Mouse (Mus musculus) lung, adult 18-20 months (tissue): ENCODE results near the gene Trim43a.
"Not testable (repeated sequence)": the region's sequence is repeated elsewhere in the genome, so short reads cannot be mapped to it uniquely, and the experiment has no call there.

ENCODE experiments used
- DNase-seq, 2 experiments: peaks; one replicate each; pipeline ENCODE4 v3.0.0; 2022; ENCODE audit warnings: mixed read lengths in 2 of 2

Gene Trim43a

DNA sequence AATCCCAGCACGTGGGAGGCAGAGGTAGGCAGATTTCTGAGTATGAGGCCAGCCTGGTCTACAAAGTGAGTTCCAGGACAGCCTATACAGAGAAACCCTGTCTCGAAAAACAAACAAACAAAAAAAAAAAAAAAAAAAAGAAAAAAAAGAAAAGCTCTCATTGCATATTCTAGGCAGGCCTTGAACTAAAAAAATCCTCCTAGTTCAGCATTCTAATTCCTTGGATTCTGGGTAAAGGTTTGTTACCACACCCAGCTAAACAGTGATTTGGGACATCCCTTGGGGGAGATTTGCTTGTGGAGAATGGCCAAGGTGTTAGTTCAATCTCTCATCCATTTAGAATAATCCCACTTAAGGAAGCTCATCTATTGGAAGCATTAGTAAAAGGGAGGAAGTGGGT lies at the start of gene Trim43a:
Trim43a (plus strand) TSS at position 301 of the 400 bp plus-strand sequence.
- DNase-seq: not testable (repeated sequence)

- no peak for DNase-seq
Observed at GRCm38 (mm10) chr9:88534093-88534492, 46.6 kb upstream of the Trim43a start.

DNA sequence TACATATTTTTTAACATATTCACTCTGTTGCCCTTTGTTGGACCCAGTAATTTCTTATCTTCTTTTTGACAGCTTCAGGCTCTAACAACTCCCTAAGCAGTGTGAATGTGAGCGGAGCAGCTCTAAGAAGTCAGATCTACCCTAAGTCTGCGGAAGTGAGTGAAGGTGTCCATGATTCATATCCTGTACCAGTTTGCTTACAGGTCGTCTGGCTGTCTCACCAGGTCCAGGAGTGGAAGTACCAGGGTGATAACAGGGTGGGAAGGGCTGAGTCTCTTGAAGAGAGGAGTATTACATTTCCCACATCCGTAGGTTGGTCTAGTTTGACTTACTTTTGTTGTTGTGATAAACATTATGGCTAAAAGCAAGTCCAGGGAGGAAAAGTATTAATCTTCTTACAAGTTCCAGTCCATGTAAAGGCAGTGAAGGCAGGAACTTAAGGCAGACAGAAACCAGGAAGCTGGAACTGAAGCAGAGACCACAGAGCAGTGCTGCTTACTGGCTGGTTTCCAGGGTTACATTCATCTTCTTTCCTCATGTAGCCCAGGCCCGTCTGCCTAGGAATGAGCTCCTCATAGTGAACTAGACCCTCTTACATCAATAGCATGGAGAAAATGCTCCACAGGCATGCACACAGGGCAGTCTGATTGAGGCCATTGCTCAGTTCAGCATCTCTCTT lies 41.0 kb upstream of the Trim43a start:
- DNase-seq: no peak

GRCm38 (mm10) chr9:88542816-88543215 lies 37.9 kb upstream of the Trim43a start:
- no peak for DNase-seq

GRCm38 (mm10) chr9:88545534-88545933 lies 35.2 kb upstream of the Trim43a start:
- DNase-seq: no peak

- DNase-seq: peak; percentile 21 to 62
Observed at GRCm38 (mm10) chr9:88546166-88546565, 34.5 kb upstream of the Trim43a start.

DNA sequence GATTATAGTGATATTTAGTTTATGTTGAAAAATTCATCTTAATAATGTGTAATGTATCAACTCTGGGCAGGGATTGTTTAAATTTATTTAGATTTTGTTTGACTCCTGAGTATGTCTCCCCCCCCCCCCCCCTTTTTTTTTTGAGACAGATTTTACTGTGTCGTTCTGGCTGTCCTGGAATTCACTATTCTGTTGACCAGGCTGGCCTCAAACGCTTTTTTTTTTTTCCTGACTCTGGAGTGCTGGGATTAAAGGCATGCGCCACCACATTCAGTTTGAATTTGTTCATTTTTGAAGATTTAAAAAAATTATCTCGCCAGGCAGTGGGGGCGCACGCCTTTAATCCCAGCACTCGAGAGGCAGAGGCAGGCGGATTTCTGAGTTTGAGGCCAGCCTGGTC lies 34.0 kb upstream of the Trim43a start:
- no peak for DNase-seq

DNA sequence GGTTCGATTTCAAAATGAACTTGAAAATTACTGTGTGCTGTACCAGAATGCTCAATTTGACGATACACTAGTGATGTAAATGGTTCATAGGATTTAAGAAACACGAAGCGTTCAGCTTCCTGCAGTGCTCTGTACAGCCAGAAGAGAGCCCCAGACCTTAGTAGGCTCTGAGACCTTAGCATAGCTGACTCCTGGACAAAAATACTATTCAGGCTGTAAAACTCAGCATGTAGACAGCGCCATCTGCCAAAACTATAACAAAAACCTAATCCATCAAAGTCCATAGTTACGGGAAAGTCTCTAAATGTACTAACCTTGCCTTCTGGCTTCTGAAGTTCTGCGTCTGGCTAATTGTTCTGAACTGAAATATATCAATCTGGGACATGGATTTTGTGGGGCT lies 33.4 kb upstream of the Trim43a start:
- DNase-seq: peak in 1 of 2 experiments; percentile 38

DNA sequence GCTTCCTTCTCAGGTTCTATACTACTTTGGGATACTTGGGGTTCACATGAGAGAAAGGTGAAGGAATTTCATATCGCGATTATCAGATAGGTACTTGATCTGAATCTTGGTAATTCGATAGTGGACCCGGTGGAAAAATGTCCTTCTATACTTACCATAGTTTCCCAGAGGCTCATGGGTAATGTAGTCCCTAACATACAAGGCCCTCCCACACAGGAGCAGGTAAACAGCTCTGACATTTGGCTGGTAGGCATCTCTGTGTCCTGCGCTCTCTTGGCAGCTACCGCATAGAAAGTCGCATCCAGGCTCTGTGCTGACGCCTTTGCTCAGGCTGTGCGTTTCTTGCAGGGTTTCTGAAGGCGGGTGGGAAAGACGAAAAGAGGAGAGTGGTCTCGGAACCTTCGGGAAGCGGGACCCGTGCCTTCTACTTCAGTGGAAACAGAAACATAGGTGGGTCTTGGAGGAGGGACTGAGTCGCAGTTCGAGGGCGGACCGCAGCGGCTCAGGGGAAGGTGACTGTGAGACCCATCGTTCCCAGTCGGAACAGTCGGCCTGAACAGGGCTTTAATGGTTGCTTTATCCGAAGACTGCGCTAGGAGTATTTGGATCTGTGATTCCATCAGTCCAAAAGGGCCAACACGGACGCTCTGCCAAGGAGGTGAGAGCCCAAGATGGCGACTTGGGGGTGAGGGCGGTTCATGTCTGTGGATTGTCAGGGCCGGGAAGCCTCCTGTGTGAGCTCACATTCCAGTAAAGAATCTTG lies 32.7 kb upstream of the Trim43a start, which contains the start of gene Zfp949:
Zfp949 (plus strand) TSS at position 170 of the 763 bp plus-strand sequence.
- peak; percentile 69 to 82 for DNase-seq

- no peak for DNase-seq
Observed at GRCm38 (mm10) chr9:88548614-88548945, 32.1 kb upstream of the Trim43a start.

GRCm38 (mm10) chr9:88553071-88553470 lies 27.6 kb upstream of the Trim43a start:
- no peak for DNase-seq

DNA sequence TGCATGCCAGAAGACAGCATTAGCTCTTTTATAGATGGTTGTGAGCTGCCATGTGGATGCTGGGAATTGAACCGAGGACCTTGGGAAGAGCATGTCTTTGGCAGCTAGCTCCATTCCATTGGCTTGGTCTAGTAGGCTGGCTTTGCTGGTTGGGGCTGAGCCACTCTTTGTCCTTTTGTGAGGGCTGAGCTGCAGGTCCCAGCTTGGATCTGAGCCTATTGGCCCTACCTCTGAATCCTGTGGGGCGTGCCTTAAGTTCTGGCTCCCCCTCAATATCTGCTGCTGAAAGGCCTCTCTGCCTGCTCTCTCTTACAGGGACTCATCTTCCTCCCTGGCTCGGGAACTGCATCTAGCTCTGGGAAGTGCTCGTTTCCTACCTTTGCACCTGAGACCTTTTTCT lies 22.5 kb upstream of the Trim43a start:
- DNase-seq: no peak

DNA sequence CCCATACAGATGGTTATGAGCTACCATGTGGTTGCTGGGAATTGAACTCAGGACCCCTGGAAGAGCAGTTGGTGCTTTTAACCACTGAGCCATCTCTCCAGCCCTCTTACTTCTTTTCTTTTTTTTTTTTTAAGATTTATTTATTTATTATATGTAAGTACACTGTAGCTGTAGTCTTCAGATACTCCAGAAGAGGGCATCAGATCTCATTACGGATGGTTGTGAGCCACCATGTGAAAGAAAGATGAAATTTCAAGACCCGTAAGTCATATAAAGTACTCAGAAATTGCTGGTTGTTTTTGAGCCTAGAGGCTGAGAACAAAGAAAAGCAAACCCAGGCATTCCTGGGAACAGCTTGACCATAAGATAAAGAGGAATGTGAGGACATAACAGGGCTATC lies 19.2 kb upstream of the Trim43a start:
- DNase-seq: not testable (repeated sequence)

DNA sequence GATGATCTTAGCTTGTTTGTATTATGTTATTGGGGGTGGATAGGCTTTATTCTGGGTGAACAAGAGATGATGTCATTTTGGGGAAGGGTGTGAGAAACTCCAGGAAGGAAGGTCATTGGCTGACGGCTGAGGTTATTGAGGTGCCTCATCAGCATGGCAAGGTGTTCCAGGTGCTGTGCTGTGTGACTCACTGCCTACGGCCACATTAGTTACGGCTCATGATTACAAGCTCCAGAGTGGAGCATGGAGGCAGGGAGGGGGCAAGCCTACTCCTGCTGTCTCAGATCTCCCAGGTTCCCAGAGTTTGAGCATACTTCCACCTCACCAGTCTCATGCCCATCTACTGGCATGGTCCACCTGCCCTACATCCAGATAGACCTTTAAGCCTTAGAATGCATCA lies 10.2 kb upstream of the Trim43a start:
- DNase-seq: not testable (repeated sequence)

DNA sequence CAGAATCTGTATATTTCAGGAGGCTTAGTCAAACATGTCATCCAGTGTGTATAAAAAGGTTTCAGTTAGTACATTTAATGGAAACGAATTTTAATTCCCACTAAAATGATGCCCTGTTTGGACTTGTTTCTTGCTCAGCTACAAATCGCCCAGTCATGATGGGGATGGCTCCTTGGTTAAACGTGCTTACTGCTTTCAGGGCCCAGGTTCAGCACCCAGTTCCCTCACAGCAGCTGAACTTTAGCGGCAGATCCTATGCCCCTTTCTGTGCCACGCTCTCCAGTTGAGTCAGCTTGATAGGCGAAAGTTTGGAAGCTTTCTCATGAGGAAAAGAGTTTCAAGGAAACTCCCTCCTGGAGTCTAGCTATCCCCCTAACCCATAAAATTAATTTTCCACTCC lies 13.0 kb downstream of the Trim43a start:
- not testable (repeated sequence) for DNase-seq

GRCm38 (mm10) chr9:88599206-88600162 lies 18.8 kb downstream of the Trim43a start:
- DNase-seq: peak; percentile 99

DNA sequence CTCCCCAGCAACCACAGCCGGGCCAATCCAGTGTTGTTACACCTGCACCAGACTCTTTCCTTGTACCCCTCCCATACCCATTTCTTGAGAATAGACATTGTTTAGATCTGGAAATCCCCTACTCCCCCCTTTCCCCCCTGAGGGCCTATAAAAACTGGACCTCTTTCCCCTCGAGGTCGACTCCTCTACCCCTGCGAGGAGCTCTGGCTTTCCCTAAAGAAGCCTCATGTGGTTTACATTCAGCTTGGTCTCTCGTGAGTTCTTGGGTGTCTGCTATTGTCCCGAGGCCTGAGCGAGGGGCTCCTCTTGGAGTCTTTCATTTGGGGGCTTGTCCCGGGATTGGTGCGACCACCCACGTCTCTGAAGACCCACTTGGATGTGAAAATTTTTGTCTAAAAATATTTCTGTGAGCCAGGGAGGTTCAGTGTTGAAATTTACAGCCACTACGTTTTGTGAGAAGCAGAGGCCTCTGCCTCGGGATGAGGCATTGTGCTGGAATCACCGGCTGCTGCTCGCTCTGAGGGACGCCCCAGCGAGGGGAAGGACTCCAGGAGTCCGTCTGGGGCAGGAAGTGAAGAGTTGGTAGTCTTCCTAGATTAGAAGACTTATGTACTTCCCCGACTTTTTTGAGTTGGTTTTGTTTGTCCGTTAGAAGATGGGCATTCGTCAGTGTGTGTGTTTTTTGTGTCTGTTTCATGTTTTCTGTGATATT lies 45.3 kb downstream of the Trim43a start:
- not testable (repeated sequence) for DNase-seq

DNA sequence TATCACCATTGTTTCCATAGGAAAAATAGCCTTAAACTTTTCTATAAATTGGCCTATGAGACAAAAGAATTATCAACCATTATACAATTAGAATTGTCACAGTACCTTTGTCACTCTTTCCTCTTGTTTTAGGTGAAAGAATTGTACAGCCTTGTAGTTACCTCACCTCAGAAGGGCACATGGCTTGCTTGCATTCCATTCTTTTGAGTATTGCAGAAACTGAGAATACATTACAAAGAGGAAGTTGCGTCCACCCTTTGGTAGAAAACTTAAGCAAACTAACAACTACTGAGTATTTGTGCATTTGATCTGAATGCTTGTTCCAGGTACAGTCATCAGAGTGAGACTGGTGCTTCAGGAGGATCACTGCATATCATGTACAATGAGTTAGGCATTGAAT lies 57.4 kb downstream of the Trim43a start:
- DNase-seq: not testable (repeated sequence)
